ENCODE assay signal across 8 mouse cellular contexts in genomic region chr2:26153295-26153694, GRCm38 (mm10). TPM values are rescaled to one million over a fixed set of nuclear protein-coding genes. Genes with fewer than 3 reads are reported as not detected.
A peak's percentile ranks its signal among the peaks of the same experiment; 100 is the strongest.
DNase-seq lines count a peak whose midpoint lies in the region; ATAC-seq lines count a peak whose summit lies in the region.

No protein-coding gene starts in this region.

- H3K4me2 ChIP-seq in heart, embryonic 11.5 days = no peak overlapping the region
- no peak overlapping the region for H3K4me2 ChIP-seq in forebrain, embryonic 16.5 days (ENCODE audit: low read length)

- H3K36me3 ChIP-seq in heart, embryonic 10.5 days = no peaks in the 10 kb centered on the region
- no peaks in the 10 kb centered on the region for H3K36me3 ChIP-seq in heart, embryonic 11.5 days (ENCODE audit: control insufficient read depth, insufficient read depth, low read length)
- no peaks in the 10 kb centered on the region for H3K36me3 ChIP-seq in forebrain, embryonic 16.5 days (ENCODE audit: control insufficient read depth, insufficient read depth)

- no peak overlapping the region for H3K9ac ChIP-seq in heart, embryonic 11.5 days (ENCODE audit: low read depth, low read length)
- H3K9ac ChIP-seq in forebrain, embryonic 16.5 days (replicated peaks; ENCODE audit: low read depth, low read length) = no peak overlapping the region

- WGBS in heart, embryonic 10.5 days = 30% methylated on average over 4 of the region's 4 CpGs
- 27% methylated on average over 4 of the region's 4 CpGs for WGBS in heart, embryonic 11.5 days (ENCODE audit: insufficient replicate concordance)
- WGBS in forebrain, embryonic 16.5 days = 23% methylated on average over 4 of the region's 4 CpGs

- H3K27me3 ChIP-seq in heart, embryonic 10.5 days (ENCODE audit: insufficient read depth, poor library complexity, severe bottlenecking) = peaks cover 6% of the 10 kb centered on the region; the same call in 1 of the 2 replicates
- H3K27me3 ChIP-seq in heart, embryonic 11.5 days (ENCODE audit: control insufficient read depth, insufficient read depth, low read length) = peaks cover 2% of the 10 kb centered on the region; the same call in 1 of the 2 replicates
- H3K27me3 ChIP-seq in forebrain, embryonic 16.5 days (replicated peaks; ENCODE audit: control insufficient read depth, insufficient read depth, low read length) = no peaks in the 10 kb centered on the region

- no peaks in the 10 kb centered on the region; the same call in 1 of the 2 replicates for H3K4me1 ChIP-seq in heart, embryonic 10.5 days
- H3K4me1 ChIP-seq in heart, embryonic 11.5 days (ENCODE audit: control insufficient read depth, insufficient read depth, low read length) = no peaks in the 10 kb centered on the region
- peaks cover 20% of the 10 kb centered on the region for H3K4me1 ChIP-seq in forebrain, embryonic 16.5 days (replicated peaks; ENCODE audit: control insufficient read depth, insufficient read depth, low read length)

- H3K9me3 ChIP-seq in heart, embryonic 10.5 days = no peaks in the 10 kb centered on the region
- H3K9me3 ChIP-seq in heart, embryonic 11.5 days (replicated peaks; ENCODE audit: control insufficient read depth, low read length) = no peaks in the 10 kb centered on the region
- no peaks in the 10 kb centered on the region for H3K9me3 ChIP-seq in forebrain, embryonic 16.5 days (ENCODE audit: control insufficient read depth, low read length)

- no peak overlapping the region for H3K4me3 ChIP-seq in heart, embryonic 10.5 days
- no peak overlapping the region for H3K4me3 ChIP-seq in heart, embryonic 11.5 days (ENCODE audit: low read depth, low read length)
- no peak overlapping the region for H3K4me3 ChIP-seq in forebrain, embryonic 16.5 days (replicated peaks; ENCODE audit: low read length)

- no peak overlapping the region for H3K27ac ChIP-seq in heart, embryonic 10.5 days
- no peak overlapping the region for H3K27ac ChIP-seq in heart, embryonic 11.5 days (ENCODE audit: low read depth, low read length)
- no peak overlapping the region for H3K27ac ChIP-seq in forebrain, embryonic 16.5 days (ENCODE audit: low read length)

- peak; percentile 76 for DNase-seq in heart, embryonic 10.5 days (ENCODE audit: low spot score)
- DNase-seq in urinary bladder, postnatal 14 days (ENCODE audit: low spot score) = peak; percentile 55
- no peak for DNase-seq in urinary bladder, postnatal 4 days (ENCODE audit: low spot score in 2 of 2)
- DNase-seq in embryo, embryonic 10 days (ENCODE audit: low spot score) = peak; percentile 58
- peak; percentile 73 for DNase-seq in lung, postnatal 10 days
- DNase-seq in frontal cortex, postnatal 25 days (ENCODE audit: low spot score in 2 of 2) = no peak

- ATAC-seq in heart, embryonic 11.5 days (replicated peaks; ENCODE audit: insufficient number of reproducible peaks, low FRiP score, low TSS enrichment) = no peak
- no peak for ATAC-seq in forebrain, embryonic 16.5 days

RNA-seq across cellular contexts. Expression of gene Nacc2, which starts 30.3 kb away (rescaled TPM):
- polyA plus RNA-seq in heart, embryonic 10.5 days (2016; fragmentation: Nextera tagmentation; extraction: Ambion mirVana) = 5.1 and 5.4 TPM in 2 replicates
- 3.4 and 7.1 TPM in 2 replicates for polyA plus RNA-seq in heart, embryonic 11.5 days (2014; fragmentation: Nextera tagmentation; extraction: Ambion mirVana)
- 13.3 and 16.1 TPM in 2 replicates for polyA plus RNA-seq in forebrain, embryonic 16.5 days (2015; fragmentation: Nextera tagmentation; extraction: Ambion mirVana)

RNA-seq across cellular contexts. Expression of gene Lhx3, which starts 54.8 kb away (rescaled TPM):
- 0.09 and 0.48 TPM in 2 replicates for polyA plus RNA-seq in heart, embryonic 10.5 days (2016; fragmentation: Nextera tagmentation; extraction: Ambion mirVana)
- 0.59 and 0.63 TPM in 2 replicates for polyA plus RNA-seq in heart, embryonic 11.5 days (2014; fragmentation: Nextera tagmentation; extraction: Ambion mirVana)
- not detected in 2 replicates for polyA plus RNA-seq in forebrain, embryonic 16.5 days (2015; fragmentation: Nextera tagmentation; extraction: Ambion mirVana)

Comparison
In these comparisons a context has a peak if more than half of its experiments do, and no peak if none do; other contexts are left out.
1. DNase-seq: peak in heart, embryonic 10.5 days (single experiment), urinary bladder, postnatal 14 days (single experiment), embryo, embryonic 10 days (single experiment) and lung, postnatal 10 days (single experiment); none in urinary bladder, postnatal 4 days (0 of 2) and frontal cortex, postnatal 25 days (0 of 2).